Mouse (Mus musculus) embryonic fibroblast, embryonic 13.5 days (primary cell): Measurements from ENCODE around the gene Coa3.

ENCODE experiments used
- CTCF ChIP-seq: IDR thresholded peaks from 2 replicates; pipeline ENCODE4 v1.5.1; 2011; ENCODE audit warnings: mild to moderate bottlenecking, control low read depth, low read length, moderate library complexity, borderline replicate concordance; ENCODE audit not compliant: insufficient read depth
- POLR2A ChIP-seq: IDR thresholded peaks from 2 replicates; pipeline ENCODE4 v1.6.1; 2011; ENCODE audit warnings: low read depth, mild to moderate bottlenecking, control low read depth, low read length, moderate library complexity

DNA sequence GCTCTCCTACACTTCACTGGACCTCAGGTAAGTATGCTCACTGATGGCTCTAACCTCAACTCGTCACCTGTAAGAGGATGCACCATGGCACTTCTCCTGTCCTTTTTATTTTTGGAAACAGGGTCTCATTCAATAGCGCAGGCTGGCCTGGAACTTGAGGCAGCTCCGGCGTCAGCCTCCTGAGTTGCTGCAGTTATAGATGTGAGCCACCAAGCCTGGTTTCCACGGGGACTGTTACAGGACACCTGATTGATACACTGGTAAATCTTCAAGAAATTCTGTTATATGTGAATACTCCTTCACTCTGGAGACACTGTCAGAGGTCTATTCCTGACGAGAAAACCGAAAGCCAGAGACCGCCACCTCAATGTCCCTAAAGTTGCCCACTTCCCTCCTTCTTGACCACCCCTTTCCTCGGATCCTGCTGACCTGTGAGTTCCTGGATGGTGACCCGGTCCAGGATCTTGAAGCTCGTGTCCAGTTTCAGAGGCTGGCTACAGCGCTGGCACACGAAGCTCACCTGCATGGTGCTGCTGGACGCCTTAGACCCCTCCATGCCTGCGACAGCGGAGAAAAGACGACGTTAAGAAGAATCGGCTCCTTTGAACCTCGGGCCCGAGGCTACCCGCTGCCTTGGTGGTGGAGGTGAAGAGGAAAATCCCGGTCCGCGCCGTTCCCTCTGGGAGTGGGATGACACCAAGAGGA, 22.5 kb upstream of the Coa3 start:
- TF ChIP-seq CTCF = no peak
- TF ChIP-seq POLR2A = no peak
